Mouse (Mus musculus) hindlimb bud, embryonic 11.5 days (tissue): ENCODE data around the gene Ccdc88b.

Experiments used
- DNase-seq: peaks from one replicate; pipeline ENCODE4 v3.0.0-alpha.2; 2012; ENCODE audit warnings: low read depth, low spot score; ENCODE audit errors: extremely low spot score

Ccdc88b gene

DNA sequence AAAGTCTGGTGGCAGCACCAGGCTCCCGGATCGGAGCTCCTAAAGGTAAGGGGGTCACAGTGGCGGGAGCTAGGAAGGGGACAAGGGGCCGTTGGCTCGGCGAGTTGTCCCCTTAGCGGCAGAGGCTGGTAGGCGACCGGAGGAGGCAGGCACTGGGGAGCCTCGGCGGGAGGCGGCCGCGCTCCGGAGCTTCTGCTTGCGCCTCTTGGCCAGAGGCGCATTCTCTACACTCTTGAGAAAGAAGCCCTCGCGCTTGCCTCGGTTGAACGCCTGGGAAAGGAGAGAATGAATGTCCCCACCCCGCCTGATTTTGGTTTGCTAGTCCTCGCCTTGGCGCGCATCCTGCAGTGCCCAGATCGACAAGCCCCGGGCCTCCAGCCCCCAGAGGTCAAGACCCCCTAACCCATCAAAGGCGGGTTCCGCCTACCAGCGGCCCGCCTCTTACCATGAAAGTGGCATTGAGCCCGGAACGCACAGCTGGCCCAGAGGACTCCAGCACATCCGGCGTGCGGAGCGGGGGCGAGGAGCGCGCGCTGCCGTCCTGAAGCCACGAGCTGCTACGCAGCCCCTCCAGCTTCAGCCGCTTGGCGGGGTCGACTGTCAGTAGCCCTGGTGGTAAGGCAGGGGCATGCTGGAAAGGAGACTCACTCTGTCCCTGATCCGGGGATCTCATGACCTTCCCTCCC is 28.0 kb downstream of the Ccdc88b start:
- DNase-seq = no peak

DNA sequence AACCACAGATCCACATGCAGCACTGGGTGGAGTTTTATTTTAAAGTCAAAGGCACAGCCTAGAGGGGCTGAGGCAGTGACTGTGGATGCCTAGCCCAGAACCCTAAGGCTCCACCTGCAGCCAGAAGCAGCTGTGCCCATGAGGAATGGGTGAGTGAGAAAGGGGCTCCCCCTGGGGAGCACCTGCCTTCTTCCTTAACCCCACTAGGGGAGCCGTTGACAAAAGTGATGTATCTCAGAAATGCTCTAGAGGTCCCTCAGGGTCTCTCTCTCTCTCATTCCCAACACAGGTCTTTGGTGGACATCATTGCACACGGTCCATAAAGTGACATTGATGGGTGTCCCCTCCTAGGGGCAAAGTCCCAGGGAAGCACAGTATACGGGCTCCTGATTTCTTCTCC is 28.9 kb downstream of the Ccdc88b start:
- no peak for DNase-seq

DNA sequence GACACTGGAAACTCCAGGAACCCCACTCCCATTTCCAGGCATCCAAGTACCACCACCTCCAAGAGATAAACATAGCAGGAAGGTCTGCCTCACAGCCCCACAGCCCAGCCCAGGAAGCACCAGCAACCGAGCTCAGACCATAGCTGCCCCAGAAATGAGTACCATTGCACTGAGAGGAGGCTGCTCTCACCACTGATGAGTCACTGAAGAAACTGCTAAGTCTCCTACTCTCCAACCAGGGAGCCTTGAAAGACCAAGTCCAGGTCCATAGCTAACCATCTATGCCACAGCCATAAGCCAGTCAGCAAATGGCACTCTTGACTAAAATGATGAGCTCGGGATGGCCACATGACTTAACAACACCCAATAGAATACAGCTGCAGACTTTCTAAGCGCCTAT is 31.4 kb downstream of the Ccdc88b start:
- DNase-seq = no peak

DNA sequence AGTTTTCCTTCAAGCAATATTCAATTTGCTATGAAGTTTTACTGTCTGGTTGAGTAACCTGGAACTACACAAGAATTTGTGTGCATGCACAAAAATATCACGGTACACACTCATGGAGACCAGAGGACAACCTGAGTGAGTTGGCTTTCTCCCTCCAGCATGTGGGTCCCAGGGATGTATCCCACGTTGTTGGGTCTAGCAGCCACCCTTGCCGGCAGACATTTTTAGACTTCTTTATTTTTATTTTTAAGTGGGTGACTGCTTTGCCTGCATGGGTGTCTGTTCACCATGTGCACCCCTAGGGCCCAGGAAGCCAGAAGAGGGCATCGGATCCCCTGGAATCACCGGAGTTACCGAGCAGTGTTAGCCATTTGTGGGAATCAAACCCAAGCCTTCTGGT is 32.6 kb downstream of the Ccdc88b start:
- DNase-seq = no peak

DNA sequence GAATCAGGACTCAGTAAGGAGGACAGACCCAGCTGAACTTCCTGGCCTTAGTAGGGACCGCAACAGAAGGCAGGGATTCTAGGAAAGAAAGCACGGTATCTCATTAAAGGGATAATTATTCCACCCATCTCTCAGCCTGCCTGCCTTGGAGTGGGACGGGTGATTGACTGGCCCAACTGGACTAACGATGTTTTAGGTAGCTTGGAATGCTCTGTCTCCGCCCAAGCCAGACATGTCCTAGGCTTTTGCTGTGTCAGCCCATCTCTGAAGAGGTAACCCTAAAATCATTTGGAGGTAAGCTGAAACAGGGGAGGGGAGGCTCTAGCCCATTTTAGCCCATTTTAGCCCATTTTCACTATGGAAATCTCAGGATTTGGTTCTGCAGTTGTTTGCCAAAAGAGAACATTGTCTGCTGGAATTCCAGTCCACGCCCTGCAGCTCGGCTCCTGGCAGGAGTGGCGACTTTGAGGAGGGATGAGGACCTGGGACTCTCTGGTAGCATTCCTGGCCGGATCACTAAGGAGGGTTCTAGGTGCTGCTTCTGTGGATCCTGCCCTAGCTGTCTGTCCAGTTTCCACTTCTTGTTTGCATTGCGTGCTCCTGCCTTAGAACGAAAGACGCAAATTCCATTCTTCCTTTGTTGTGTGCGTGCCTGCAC is 37.3 kb downstream of the Ccdc88b start:
- no peak for DNase-seq

DNA sequence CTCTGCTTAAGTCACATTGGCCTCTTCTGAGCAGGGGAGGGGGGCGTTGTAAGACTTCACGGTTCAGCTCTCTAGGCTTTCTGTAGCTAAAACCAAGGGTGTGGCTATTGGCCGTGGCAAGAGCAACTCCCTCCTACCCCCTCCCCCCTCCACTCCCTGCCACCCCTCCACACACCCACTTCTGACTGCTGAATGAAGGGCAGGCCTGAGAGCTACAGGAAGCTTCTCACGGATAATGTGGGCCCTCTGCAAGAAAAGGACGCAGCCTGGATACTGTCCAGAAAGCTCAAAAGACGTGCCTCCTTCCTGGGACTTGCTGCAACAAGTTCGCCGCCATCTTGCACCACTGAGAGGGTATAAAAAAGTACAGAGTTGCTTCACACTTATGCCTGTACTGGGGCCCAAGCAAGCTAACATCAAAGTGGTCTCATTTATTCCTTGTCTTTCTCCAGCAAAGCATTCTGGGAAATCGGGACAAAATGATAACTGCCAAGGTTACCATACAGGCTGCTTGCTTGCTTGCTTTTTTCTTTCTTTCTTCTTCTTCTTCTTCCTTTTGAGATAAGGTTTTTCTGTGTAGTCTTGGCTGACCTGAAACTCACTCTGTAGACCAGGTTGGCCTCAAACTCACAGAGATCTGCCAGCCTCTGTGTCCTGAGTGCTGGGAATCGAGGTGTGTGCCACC is 38.7 kb downstream of the Ccdc88b start:
- DNase-seq = no peak

DNA sequence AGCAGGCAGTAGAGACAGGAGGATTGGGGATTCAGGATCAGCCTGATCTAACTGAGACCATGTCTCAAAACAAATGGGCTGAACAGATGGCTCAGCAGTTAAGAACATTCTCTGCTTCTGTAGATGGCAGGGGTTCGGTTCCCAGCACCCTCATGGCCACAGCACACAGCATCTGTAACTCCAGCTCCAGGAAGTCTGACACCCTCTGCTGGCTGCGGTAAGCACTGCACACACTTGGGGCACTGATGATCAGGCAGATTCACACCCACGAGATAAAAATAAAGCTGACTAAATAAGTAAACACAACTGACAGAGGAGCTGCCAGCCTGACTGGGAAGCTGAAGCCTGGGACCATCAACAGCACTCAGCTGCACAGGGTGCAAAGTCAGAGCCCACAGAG is 43.1 kb downstream of the Ccdc88b start:
- no peak for DNase-seq

DNA sequence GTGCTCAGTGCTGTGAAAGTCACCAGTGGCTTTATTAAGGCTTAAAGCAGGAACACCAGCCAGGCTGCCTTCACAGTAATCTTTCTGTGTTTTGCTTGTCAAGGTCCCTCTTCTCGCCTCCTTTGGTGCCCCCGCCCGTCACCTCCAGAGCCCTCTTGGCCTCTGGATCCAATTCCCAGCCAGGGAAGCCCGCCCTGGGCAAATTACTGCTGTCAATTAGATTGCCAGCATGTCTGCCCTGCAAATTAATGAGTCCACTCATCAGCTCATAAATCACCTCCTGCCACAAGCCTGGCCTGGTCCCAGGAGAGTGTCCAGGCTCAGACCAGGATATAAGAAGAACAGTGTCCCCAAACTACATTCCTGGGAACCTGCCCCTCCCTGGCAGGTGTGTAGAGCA is 43.6 kb downstream of the Ccdc88b start:
- DNase-seq = peak; percentile 57
